Mouse (Mus musculus) ovary, postnatal 10 days (tissue): ENCODE data around the gene Zbtb37.

Experiments
- DNase-seq: peaks from one replicate; pipeline ENCODE4 v3.0.0; 2022; ENCODE audit warnings: low spot score

Gene Zbtb37

GRCm38 (mm10) chr1:160978071-160978735 is 56.4 kb downstream of the Zbtb37 start, which contains the start of gene Serpinc1:
Serpinc1 (plus strand) TSS chr1:160978585.
- no peak for DNase-seq

- no peak for DNase-seq
Measured at GRCm38 (mm10) chr1:160968643-160969042, 66.0 kb downstream of the Zbtb37 start.

GRCm38 (mm10) chr1:160967268-160967667 is 67.4 kb downstream of the Zbtb37 start:
- DNase-seq = no peak

GRCm38 (mm10) chr1:160963199-160963598 is 71.5 kb downstream of the Zbtb37 start:
- no peak for DNase-seq
